Mouse (Mus musculus): ENCODE data around the gene Ripor3.
"Not testable (repeated sequence)": the region's sequence is repeated elsewhere in the genome, so short reads cannot be mapped to it uniquely, and the experiment has no call there.

Ripor3 gene

DNA sequence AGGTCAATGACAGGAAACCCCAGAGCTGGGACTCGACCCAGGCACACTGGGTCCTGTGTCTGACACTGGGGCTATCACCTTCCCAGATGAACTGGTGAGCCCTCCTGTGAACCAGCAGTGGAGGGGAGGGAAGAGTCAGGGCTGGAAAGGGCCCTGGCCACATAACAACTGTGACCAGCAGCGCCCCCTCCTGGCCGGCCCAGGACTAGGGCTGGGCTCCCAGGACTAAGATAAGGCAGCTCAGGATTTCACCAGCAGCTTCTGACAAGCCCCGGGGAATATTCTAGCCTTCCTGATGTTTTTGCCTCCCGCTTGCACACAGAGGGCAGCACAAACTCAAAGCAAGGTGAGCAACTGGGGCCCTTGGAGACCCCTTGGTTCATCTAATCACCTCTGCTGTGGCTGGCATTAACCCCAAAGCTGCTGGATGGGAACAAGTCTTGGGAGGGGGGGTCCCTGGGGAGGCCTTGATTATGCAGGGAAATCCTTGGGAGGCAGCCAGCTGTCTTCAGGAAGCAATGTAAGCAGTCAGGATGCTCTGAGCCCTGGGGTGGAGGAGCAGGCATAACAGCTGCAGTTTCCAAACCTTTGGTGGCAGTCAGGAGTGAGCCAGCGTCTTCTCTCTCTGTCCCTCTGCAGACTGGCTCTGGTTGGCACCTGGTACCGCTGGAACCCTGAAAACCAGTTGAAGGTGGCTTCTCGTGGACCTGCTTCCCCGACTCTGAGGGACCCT lies at the start of gene Ripor3:
TSS of gene Ripor3 (minus strand) at position 683 of the 733 bp plus-strand sequence.
- peak in 1 of 2 experiments; percentile 30 for DNase-seq

DNA sequence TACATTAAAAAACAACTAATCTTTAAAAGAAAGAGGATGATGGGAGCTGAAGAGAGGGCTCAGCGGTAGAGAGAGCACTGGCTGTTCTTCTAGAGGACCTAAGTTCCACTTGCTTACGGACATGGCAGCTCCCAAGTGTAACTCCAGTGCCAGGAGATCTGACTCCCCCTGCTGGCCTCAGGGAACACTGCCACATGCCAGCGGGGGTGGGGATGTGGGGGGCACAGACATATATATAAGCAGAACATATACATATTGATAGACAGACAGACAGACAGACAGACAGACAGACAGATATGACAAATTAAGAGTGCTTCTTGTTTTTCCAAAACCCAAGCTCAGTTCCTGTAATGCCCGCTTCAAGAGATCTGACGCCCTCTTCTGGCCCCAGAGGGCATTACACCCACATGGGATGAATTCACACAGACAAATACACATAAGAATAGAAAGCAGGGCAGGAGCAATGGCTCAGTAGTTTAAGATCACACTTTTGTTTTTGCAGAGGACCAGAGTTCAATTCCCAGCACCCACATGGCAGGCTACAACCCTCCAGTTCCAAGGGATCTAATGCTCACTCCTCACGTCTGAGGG lies 48.9 kb upstream of the Ripor3 start:
- no peak for DNase-seq

DNA sequence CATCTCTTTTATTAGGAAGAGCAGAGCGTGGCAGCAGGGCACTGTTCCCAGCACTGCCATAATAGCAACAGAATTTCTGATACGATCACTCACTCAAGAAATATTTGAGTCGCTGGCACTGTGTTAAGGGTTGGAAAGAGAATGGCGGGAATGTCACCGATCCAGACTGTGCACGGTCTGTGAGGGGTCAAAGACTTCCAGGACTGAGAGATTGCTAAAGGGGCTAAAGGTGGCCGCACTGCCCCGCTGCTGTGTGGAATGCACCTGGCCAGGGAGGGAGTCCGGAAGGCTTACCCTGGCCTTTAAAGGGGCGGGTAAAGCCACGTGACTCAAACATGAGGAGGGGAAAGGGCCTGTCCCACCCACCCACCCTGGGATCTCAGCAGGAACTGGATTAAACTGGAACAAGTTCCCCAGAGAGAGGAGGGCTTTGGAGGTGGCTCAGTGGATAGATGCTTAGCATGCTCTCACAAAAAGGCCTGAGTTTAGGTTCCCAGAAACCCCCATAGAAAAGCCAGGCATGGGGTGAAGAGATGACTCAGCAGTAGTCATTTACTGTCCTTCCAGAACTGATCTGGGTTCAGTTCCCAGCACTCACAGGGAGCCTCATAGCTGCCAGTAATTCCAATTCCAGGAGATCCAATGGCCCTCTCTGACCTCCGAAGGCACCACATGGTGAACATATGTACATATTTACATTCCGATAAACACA lies 48.2 kb upstream of the Ripor3 start:
- DNase-seq: no peak

DNA sequence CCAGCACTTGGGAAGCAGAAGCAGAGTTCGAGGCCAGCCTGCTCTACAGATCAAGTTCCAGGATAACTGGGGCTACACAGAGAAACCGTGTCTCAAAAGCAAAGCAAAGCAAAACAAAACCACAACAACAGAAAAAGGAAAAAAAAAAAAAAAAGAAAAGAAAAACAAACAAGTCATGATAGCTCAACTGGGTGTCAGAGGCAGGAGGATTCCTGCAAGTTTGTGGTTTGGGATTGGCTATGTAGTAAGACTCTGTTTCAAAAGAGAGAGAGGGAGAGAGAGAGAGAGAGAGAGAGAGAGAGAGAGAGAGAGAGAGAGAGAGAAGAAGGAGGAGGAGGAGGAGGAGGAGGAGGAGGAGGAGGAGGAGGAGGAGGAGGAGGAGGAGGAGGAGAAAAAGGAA lies 47.5 kb upstream of the Ripor3 start:
- DNase-seq: not testable (repeated sequence)

DNA sequence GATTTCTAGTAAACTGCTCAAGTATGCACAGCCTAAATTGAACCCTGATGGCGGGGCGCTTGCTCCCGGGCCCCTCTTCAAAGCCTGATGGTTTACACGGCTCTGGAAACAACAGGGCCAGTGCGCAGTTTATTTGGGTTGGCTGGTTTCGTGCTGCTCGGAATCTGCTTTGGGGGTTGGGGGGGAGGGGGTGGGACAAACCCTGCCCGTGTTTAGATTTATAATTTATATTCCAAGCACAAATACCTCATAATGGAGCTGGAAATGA lies 46.2 kb upstream of the Ripor3 start:
- no peak for DNase-seq

DNA sequence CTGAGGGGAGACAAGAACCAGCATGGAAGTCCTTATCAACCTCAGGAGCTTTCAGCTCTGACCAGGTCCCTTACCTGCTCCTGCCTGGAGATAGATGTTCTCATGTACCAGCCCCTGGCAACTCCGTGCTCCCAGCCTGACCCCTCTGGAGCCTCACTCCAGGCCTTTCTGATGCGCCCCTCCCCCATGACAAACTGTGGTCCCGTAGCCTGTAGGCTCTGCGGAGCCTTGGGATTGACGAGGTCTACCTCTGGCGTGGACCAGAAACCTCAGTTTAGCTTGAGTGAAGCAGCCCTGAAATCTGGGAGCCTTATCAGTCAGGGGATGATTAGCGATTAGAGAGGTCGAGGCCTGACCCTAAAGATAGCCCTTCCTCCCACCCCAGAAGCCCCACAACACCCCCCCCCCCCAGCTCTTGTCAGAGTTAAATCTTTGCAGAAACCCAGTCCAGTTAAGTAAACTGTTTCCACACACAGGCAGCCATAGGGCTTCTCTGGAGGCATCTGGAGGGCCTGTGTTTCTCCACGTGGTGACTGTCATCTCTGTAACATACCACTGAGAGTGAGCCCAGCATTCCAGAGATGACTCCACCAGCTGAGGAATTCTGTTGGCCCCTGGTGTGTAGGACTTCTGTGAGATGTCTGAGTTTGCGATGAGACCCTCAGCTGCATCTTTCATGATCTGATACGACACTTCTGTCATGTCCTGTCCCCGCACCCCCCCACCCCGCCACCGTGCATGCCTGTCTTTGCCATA lies 45.7 kb upstream of the Ripor3 start:
- DNase-seq: no peak

DNA sequence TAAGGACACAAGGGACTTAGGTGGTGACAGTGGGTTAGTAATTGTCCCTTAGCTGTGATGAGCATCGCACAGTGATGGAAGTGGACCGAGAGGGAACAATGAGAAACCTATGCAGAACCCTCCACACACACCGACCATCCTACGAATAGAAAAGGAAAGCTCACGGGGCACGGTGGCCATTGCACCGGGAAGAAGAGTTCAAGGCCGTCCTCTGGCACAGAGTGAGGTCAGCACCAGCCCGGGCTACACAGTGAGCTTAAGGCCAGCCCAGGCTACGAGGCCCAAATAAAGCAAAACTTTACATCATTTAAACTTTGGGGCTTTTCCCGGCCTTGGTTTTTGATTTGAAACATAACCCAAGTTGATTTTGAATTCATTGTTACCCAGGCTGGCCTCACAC lies 43.7 kb upstream of the Ripor3 start:
- no peak for DNase-seq

DNA sequence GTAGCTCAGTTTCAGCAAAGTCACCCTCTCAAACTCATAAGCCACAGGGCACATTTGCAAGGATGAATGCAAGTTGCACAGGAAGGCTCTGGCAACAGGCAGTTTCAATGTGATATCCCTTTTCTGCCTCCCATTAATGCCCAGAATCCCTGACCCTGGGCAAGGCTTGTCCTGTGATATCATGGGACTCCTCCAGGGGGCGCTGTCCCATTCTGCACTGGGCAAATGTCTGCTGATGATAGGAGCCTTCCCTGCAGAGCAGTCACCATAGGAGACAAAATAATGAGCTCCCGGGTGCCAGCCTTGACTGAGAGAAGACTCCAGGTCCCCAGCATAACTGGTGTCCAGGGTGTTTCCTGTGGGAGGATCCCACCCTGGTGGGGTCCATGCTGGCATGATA lies 42.3 kb upstream of the Ripor3 start:
- no peak for DNase-seq

DNA sequence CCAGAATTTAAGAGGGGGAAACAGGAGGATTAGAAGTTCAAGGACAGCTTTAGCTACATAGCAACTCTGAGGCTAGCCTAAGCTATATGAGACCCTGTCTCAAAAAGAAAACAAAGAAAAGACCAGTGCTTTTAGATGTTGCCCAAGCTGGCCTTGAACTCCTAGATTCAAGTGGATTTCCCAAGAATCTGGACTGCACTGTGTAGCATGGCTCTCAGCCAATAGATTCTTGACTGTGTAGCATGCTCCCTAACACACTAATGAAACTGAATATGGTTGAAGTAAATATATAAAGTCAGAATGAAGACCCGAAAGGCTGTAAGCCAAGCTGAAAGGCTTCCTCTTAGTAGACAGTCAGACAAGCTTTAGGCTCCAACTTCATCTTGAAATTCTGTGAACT lies 41.7 kb upstream of the Ripor3 start:
- DNase-seq: no peak

DNA sequence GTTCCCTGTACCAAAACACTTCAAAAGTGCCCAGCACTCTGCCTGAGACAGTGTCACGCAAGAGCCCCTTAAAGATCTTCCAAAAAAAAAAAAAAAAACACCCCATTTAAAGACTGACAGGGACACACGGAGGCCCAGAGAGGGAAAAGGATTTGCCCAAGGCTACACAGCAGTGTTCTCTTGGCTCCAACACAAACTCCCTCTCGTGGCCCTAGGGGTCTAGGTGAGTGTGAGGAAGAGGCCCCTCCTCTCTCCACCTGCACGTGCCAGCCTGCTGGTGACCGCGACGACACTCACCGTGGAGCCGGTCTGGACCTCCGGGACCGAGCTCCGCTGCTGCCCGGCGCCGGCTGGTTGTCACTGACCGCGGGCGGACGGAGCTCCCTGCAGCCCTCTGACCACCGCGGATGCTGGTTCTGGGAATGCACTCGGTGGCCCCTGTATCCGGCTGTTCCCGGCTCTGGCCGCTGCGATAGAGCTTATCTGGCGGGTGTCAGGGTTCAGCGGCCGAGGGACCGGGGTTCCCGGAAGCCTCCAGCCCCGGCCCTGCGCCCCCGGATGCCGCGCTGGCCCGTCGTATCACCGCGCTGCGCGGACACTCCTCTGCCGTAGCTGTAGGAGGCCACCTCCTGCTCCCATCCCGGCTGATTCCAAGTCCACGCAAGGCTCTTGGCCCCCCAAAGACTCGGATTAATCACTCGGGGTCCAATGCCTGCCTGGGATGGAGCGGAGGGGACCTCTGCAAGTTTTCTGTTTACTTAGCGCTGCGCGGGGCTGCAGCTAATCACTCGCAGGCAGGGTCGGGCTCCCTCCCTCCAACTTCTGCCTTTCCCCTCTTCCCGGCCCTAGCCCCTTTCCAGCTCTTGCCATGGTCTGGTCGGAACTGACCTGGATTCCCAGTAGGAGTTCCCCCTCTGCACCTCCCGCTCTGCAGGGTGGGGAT lies 39.9 kb upstream of the Ripor3 start:
- DNase-seq: no peak

DNA sequence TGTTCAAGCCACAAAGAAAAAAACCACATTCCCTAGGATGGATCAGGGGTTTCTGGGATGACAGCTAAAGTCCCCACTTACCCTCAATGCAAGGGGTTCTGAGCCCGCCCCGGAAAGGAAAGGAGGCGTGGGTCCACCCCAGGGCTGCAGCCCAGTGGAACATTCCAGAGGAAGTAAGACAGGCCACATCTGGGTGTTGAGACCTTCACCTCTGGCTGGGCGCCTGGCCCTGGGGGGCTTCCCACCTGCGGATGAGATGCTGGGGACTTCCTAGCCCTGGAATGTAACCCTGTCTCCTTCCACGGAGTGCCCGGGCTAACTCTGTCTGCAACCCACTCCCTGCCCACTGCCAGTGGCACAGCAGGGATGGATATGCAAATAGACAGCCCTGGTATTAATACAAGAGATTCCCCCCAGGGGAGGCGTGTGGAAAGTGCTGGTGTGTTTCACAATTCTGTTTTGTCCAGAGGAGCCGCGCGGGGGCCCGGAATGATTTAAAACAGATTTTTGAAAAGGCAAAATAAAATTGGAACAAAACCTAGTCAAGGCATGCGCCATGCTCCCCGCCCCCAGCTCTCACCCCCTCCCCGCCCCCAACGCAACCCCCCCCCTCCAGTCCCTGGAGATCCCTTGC lies 38.7 kb upstream of the Ripor3 start:
- no peak for DNase-seq

DNA sequence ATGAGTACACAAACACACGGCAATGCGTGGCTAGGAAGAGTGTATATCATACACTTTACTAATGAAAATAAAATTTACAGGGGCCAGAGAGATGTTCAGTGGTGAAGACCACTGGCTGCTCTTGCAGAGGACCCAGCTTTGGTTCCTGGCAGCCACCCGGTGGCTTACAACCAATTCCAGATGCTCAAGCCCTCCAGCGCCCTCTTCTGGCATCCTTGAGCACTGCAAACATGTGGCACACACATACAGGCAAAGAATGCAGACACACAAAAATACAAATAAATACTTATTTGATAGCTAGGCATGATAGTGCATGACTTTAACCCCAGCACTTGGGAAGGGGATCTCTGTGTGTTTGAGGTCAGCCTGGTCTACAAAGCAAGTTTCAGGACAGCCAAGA lies 36.0 kb upstream of the Ripor3 start:
- no peak for DNase-seq

DNA sequence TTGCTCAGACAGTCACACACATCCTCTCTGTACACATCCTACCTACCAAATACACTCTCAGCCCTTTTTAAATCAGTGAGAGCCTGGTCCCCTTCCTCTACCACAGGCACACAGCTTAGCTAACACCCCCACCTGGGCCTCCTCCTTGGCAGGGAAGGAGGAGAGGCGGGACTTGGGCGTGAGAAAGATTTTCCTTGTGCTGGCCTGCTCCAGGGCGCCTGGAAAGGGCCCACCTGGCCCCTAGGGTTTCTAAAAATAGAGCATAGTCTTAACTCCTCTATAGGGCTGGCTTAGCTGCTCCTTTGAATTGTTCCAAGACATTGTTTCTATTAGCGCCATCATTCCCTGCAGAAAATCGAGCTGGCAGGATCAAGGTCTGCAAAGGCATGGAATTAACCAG lies 35.4 kb upstream of the Ripor3 start:
- DNase-seq: no peak

DNA sequence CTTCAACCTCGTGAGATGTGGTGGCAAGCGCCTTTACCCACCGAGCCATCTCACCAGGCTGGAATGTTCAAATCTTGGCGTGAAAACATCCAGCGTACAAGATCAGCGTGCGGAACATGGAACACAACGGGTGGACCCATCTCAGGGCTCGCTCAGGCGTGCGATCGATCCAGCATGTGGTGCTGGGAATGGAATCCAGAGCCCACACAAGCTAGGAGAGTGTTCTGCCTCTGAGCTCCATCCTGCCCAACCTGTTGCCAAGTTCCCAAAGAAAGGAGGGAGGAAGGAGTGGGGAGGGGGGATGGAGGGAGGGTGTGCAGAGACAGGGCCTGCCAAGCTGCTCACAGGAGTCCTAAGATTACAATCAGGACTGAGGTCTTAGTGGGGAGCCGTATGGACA lies 34.9 kb upstream of the Ripor3 start:
- no peak for DNase-seq

DNA sequence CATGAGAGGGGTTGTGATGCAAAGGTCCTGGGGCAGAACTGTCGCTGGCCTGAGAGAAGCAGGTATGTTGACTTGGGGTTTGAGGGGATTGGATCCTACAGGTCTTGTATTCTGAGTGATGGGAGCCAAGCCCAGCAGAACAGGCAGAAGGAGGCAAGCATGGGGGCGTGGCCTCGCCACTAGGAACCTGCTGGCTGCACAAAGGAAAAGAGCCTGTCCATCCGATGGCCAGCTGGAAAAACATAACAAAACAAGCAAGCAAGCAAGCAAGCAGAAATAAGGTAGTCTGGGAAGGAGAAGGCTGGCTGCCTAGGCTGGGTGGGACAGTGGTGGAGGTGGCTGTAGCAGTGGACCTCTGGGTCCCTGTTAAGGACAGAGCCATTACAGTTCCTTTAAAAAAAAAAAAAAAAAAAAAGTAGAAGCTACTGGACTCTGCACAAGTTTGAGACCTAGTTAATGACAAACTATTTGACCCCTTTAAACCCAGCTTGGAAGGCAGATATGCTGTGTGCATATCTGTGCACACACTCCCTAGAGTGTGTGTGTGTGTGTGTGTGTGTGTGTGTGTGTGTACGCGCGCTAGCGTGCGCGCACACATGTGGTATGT lies 34.4 kb upstream of the Ripor3 start:
- no peak for DNase-seq

DNA sequence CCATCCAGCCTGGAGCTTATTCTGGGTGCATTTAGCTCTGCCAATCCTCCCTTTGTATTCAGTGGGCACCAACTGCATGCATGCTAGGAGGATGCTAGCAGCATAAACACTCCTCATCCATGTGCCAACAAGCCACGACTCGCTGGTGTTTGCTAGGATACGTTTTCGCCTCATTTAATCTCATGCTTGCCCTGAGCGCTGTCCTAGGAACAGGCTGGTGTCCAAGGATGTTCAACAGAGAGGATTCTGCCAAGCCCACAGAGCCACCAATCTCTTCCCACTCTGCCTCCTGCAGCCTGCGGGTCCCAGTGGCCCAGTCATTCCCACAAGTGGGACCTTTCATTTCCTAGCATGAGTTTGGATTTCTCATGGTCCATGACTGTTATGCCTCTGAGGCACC lies 31.6 kb upstream of the Ripor3 start:
- no peak for DNase-seq

DNA sequence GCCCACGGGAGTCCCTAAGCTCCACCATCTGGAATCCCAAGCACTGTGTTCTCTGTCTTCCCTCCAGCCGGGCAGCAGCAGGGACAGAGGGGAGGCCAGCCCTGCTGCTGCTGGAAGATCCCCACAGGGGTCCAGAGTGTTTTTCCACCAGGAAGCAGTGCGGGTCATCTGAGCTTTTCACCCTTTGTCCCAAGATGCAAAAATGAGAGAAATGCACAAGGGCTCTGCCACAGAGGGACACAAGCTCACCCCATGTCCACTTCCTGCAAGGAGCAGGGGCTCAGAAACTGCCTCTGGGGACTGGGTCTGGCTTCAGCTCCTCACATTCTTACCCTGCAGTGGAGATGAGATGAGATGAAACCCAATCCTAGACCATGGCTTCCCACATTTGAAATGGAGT lies 30.3 kb upstream of the Ripor3 start:
- no peak for DNase-seq

DNA sequence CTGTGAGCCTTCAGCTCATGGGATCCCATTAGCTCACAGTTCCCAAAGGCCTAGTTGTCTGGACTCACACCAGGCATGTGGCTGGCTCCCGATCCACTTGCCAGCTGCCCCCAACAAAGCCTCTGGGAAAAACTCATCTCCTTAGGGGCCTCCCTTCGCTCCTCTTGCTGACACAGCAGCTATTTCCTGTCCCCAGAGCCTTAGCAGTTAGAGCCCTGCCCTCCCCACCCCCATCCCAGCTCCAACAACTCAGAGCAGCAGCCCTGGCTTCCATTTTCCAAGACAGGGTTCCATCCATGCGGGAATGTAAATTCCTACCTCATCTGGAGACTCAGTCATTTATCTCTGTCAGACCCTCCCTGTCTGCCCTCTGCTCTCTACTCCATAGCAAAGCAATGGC lies 26.6 kb upstream of the Ripor3 start:
- DNase-seq: no peak

DNA sequence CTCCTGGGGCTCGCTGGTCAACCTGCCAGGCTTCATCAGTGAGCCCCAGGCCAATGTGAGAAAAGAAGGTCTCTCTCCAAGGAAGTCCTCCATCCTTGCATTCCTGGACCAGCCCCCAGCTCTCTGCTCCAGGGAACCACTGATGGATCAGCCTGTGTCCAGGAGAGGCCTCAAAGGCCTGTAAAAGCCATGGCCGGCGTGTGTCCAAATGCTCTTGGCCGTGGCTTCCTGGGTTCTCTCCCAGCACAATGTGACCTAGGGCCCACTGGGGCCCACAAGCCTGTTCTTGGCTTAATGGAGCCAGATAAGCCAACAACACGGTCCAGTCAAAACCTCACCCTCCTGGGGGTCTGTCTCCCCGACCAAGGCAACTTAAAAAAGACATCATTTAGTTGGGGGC lies 25.5 kb upstream of the Ripor3 start:
- no peak for DNase-seq

DNA sequence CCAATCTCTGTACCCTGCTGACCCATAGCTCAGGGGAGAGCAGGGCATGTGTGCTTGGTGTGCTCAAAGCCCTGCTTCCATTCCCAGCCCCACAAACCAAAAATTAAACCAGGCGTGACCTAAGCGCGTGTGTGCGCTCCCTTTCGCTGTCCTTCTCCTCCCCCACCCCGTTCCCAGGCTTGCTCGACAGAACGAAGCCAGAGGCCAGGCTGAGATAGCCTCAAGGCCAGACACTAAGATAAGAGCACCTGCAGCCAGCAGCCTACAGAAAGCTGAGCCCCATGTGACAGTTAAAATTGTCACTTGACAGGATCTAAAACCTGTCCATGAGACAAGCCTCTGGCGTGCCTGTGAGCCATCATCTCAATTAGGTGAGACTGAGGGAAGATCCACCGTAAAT lies 23.5 kb upstream of the Ripor3 start:
- DNase-seq: no peak

DNA sequence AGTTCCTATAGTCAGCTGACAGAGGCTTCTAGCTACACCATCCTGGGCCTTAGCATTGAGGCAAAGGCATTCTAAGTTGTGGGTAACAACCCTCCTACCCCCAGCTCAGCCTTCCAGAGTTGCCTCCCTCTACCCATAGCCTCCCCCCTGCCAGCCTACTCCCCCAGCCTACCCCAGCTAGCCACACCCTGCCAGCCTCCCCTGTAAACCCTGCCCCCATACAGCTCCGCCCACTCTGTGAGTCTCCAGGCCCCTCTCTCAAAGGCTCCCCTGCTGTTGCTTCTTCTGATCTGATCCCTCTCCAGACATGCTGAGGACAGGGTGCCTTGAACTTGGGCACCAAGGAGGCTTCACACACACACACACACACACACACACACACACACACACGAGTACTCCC lies 21.4 kb upstream of the Ripor3 start:
- DNase-seq: no peak

DNA sequence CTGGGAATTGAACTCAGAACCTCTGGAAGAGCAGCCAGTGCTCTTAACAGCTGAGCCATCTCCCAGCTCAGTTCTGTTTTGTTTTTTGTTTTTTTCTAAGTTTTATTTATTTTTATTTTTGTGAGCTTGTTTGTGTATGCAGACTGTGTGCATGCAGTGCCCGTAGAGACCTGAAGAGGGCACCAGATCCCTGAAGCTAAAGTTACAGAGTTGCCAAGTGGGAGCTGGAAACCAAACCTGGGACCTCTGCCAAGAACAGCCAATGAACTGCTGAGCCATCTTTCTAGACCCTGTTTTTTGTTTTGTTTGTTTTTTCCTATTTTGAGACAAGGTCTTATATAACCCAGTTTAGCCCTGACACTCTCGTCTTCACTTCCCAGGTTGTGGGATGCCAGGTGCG lies 18.0 kb upstream of the Ripor3 start:
- DNase-seq: no peak
